Mouse (Mus musculus): Measurements from ENCODE around the gene Rhox4g. TPM values are rescaled to one million over a fixed set of nuclear protein-coding genes. Genes with fewer than 3 reads are reported as not detected.
"Not testable (repeated sequence)": the region's sequence is repeated elsewhere in the genome, so short reads cannot be mapped to it uniquely, and the experiment has no call there.

The Rhox4g gene
- polyA plus RNA-seq (2015; fragmentation: Nextera tagmentation; extraction: Ambion mirVana): not detected in 2 replicates

- not testable (repeated sequence) for ATAC-seq
Measured at GRCm38 (mm10) chrX:37651227-37651626, at the start of gene Rhox4g. TSS of gene Rhox4g (minus strand) at chrX:37651327.

GRCm38 (mm10) chrX:37692261-37692660 lies 41.1 kb upstream of the Rhox4g start:
- ATAC-seq: no peak
- H3K9ac ChIP-seq (replicated peaks; ENCODE audit: low read depth): no peak overlapping the region

More at GRCm38 (mm10) chrX:37651227-37651626, at the start of gene Rhox4g:
- H3K36me3 ChIP-seq (ENCODE audit: insufficient read depth, low read length); H3K4me2 ChIP-seq (replicated peaks; ENCODE audit: low read depth, low read length); H3K9ac ChIP-seq (replicated peaks; ENCODE audit: low read depth); H3K9me3 ChIP-seq (ENCODE audit: low read length); H3K27me3 ChIP-seq (replicated peaks; ENCODE audit: insufficient read depth, low read length); H3K27ac ChIP-seq (ENCODE audit: low read length); H3K4me1 ChIP-seq (ENCODE audit: insufficient read depth, low read depth, low read length); DNase-seq (ENCODE audit: low spot score); H3K4me3 ChIP-seq (ENCODE audit: low read depth, low read length): not testable (repeated sequence)
- WGBS: 86% methylated on average over 16 of the region's 20 CpGs

GRCm38 (mm10) chrX:37683031-37683715 lies 32.0 kb upstream of the Rhox4g start:
- H3K27ac ChIP-seq (ENCODE audit: low read length): no peak overlapping the region
- no peaks in the 10 kb centered on the region for H3K9me3 ChIP-seq (ENCODE audit: low read length)
- no peaks in the 10 kb centered on the region for H3K4me1 ChIP-seq (ENCODE audit: insufficient read depth, low read depth, low read length)
- H3K9ac ChIP-seq (replicated peaks; ENCODE audit: low read depth): no peak overlapping the region
- DNase-seq (ENCODE audit: low spot score) (no peak), ATAC-seq (no peak)
- H3K4me2 ChIP-seq (replicated peaks; ENCODE audit: low read depth, low read length): no peak overlapping the region
- H3K4me3 ChIP-seq (ENCODE audit: low read depth, low read length): no peak overlapping the region
- no peak for TF ChIP-seq EP300 (IDR thresholded peaks at IDR 0.05)
- no peaks in the 10 kb centered on the region for H3K36me3 ChIP-seq (ENCODE audit: insufficient read depth, low read length)
- no peaks in the 10 kb centered on the region for H3K27me3 ChIP-seq (replicated peaks; ENCODE audit: insufficient read depth, low read length)
- 82% methylated on average over 21 of the region's 24 CpGs for WGBS

More at GRCm38 (mm10) chrX:37692261-37692660, 41.1 kb upstream of the Rhox4g start:
- Histone ChIP-seq H3K36me3 (ENCODE audit: insufficient read depth, low read length) (no peaks in the 10 kb centered on the region), H3K27ac (ENCODE audit: low read length) (no peak overlapping the region), H3K27me3 (replicated peaks; ENCODE audit: insufficient read depth, low read length) (no peaks in the 10 kb centered on the region), H3K9me3 (ENCODE audit: low read length) (no peaks in the 10 kb centered on the region), H3K4me2 (replicated peaks; ENCODE audit: low read depth, low read length) (no peak overlapping the region), H3K4me1 (ENCODE audit: insufficient read depth, low read depth, low read length) (no peaks in the 10 kb centered on the region), H3K4me3 (ENCODE audit: low read depth, low read length) (no peak overlapping the region)
- 59% methylated on average over 2 of the region's 2 CpGs for WGBS
- no peak for DNase-seq (ENCODE audit: low spot score)
- TF ChIP-seq CTCF (IDR thresholded peaks at IDR 0.05) (no peak), EP300 (IDR thresholded peaks at IDR 0.05) (no peak)

- ATAC-seq: not testable (repeated sequence)
Measured at GRCm38 (mm10) chrX:37673177-37673576, 22.1 kb upstream of the Rhox4g start, which contains the start of gene Rhox2h. TSS of gene Rhox2h (minus strand) at chrX:37673277.

GRCm38 (mm10) chrX:37668664-37669063 lies 17.5 kb upstream of the Rhox4g start, which contains the start of gene Rhox3h:
TSS of gene Rhox3h (minus strand) at chrX:37668764.
- not testable (repeated sequence) for H3K27me3 ChIP-seq (replicated peaks; ENCODE audit: insufficient read depth, low read length); ATAC-seq

More at GRCm38 (mm10) chrX:37673177-37673576, 22.1 kb upstream of the Rhox4g start, which contains the start of gene Rhox2h:
- H3K4me3 ChIP-seq (ENCODE audit: low read depth, low read length); H3K4me1 ChIP-seq (ENCODE audit: insufficient read depth, low read depth, low read length); H3K27me3 ChIP-seq (replicated peaks; ENCODE audit: insufficient read depth, low read length); H3K9me3 ChIP-seq (ENCODE audit: low read length); DNase-seq (ENCODE audit: low spot score); H3K27ac ChIP-seq (ENCODE audit: low read length); H3K4me2 ChIP-seq (replicated peaks; ENCODE audit: low read depth, low read length); H3K9ac ChIP-seq (replicated peaks; ENCODE audit: low read depth); H3K36me3 ChIP-seq (ENCODE audit: insufficient read depth, low read length): not testable (repeated sequence)
- 87% methylated on average over 8 of the region's 8 CpGs for WGBS

DNA sequence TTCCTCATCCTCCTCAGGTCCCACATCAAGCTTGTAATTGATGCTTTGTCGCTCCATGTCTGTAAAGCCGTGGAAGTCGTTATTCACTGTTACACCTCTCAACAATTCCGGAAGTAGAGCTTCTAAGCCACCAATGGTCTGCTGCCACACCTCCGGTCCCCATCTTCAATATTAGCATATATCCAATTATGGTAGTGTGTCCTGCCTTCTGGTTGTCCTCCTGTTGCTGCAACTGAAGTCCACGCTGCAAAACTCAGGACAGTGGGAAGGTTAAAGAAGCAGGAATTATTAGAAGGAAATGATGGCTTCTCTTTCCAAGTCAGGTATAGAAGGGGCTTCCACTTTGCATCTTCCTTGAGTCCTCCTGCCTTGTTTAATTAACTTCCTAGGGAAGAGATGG lies 7.8 kb downstream of the Rhox4g start, which contains the start of gene Rhox2g:
TSS of gene Rhox2g (minus strand) at position 101 of the 400 bp plus-strand sequence.
- H3K27me3 ChIP-seq (replicated peaks; ENCODE audit: insufficient read depth, low read length); H3K4me3 ChIP-seq (ENCODE audit: low read depth, low read length); H3K4me1 ChIP-seq (ENCODE audit: insufficient read depth, low read depth, low read length); H3K27ac ChIP-seq (ENCODE audit: low read length); H3K9ac ChIP-seq (replicated peaks; ENCODE audit: low read depth); H3K4me2 ChIP-seq (replicated peaks; ENCODE audit: low read depth, low read length); H3K9me3 ChIP-seq (ENCODE audit: low read length); H3K36me3 ChIP-seq (ENCODE audit: insufficient read depth, low read length); DNase-seq (ENCODE audit: low spot score); ATAC-seq: not testable (repeated sequence)
- 78% methylated on average over 6 of the region's 6 CpGs for WGBS

More at GRCm38 (mm10) chrX:37668664-37669063, 17.5 kb upstream of the Rhox4g start, which contains the start of gene Rhox3h:
- not testable (repeated sequence) for H3K9me3 ChIP-seq (ENCODE audit: low read length); H3K4me3 ChIP-seq (ENCODE audit: low read depth, low read length); H3K9ac ChIP-seq (replicated peaks; ENCODE audit: low read depth); H3K36me3 ChIP-seq (ENCODE audit: insufficient read depth, low read length); H3K4me2 ChIP-seq (replicated peaks; ENCODE audit: low read depth, low read length); H3K27ac ChIP-seq (ENCODE audit: low read length); DNase-seq (ENCODE audit: low spot score); H3K4me1 ChIP-seq (ENCODE audit: insufficient read depth, low read depth, low read length)
- 100% methylated on average over 1 of the region's 3 CpGs for WGBS

DNA sequence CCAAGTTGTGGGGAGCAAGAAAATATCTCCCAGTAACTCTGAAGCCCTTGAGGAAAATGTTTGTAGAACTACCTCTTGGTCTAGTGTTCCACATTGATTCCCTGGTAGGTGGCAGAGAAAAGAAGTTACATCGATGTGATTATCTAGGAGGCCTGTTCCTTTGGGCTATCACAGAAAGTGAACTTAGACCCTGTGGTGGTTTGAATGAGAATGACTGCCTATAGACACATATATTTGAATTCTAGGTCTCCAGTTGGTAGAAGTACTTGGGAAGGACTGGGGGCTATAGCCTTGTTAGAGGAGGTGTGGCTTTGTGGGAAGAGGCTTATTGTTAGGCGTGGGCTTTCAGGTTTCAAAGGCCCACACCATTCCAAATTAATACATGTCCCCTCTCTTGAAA lies 22.6 kb downstream of the Rhox4g start, which contains the start of gene Rhox3g:
TSS of gene Rhox3g (minus strand) at position 101 of the 400 bp plus-strand sequence.
- not testable (repeated sequence) for H3K27ac ChIP-seq (ENCODE audit: low read length); H3K9ac ChIP-seq (replicated peaks; ENCODE audit: low read depth)
- WGBS: 96% methylated on average over 2 of the region's 2 CpGs

DNA sequence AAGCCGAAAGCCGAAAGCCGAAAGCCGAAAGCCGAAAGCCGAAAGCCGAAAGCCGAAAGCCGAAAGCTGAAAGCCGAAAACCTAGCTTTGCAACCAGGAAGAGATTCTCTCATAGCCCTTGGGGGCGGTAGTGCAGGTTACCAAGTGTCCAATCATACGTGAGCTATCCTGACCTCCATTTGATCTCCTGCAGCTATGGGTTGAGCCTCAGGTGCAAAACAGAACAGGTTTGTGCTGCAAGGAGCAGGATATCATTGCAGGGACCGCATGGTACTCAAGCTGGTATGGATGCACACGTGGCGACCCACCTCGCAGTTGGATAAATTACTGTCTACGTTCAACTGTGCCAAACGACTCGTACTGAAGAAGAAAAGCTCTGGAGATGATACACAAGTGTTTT lies 43.5 kb downstream of the Rhox4g start, which contains the start of gene Rhox4f:
TSS of gene Rhox4f (minus strand) at position 101 of the 400 bp plus-strand sequence.
- not testable (repeated sequence) for H3K4me1 ChIP-seq (ENCODE audit: insufficient read depth, low read depth, low read length); H3K9ac ChIP-seq (replicated peaks; ENCODE audit: low read depth); H3K36me3 ChIP-seq (ENCODE audit: insufficient read depth, low read length); ATAC-seq; H3K4me2 ChIP-seq (replicated peaks; ENCODE audit: low read depth, low read length); H3K27ac ChIP-seq (ENCODE audit: low read length); DNase-seq (ENCODE audit: low spot score); H3K4me3 ChIP-seq (ENCODE audit: low read depth, low read length); H3K9me3 ChIP-seq (ENCODE audit: low read length); H3K27me3 ChIP-seq (replicated peaks; ENCODE audit: insufficient read depth, low read length)
- WGBS: 86% methylated on average over 7 of the region's 19 CpGs

More for the DNA sequence above, 22.6 kb downstream of the Rhox4g start, which contains the start of gene Rhox3g:
- not testable (repeated sequence) for H3K4me2 ChIP-seq (replicated peaks; ENCODE audit: low read depth, low read length); ATAC-seq; DNase-seq (ENCODE audit: low spot score); H3K36me3 ChIP-seq (ENCODE audit: insufficient read depth, low read length); H3K27me3 ChIP-seq (replicated peaks; ENCODE audit: insufficient read depth, low read length); H3K4me1 ChIP-seq (ENCODE audit: insufficient read depth, low read depth, low read length); H3K9me3 ChIP-seq (ENCODE audit: low read length); H3K4me3 ChIP-seq (ENCODE audit: low read depth, low read length)
